Mouse (Mus musculus): ENCODE results near the gene Unc13b.

DNA sequence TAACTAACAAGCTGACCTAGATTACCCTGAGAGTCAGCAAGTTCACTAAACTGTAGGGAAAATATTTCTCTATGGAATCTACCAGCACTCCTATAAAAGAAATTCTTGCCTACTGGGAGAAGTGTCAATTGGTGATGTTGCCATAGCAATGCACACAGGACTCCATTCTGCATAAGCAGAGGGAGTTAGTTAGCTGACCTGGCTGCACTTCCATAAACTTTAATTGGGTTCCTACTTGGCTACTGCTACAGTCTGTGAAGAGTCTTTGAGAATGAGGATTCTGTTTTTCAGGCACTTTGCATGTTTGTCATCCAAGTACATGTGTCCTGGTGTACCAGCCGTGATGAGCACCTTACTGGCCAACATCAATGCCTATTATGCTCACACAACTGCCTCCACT, 182.0 kb downstream of the Unc13b start:
- TF ChIP-seq GATA1 (IDR thresholded peaks at IDR 0.05; ENCODE audit: borderline replicate concordance, low read length) (no peak), FLI1 (IDR thresholded peaks at IDR 0.05; ENCODE audit: low read length) (no peak)
